Mouse (Mus musculus): ENCODE results near the gene Flrt2. TPM values are rescaled to one million over a fixed set of nuclear protein-coding genes. Genes with fewer than 3 reads are reported as not detected.
A peak's percentile ranks its signal among the peaks of the same experiment; 100 is the strongest.

The Flrt2 gene
- polyA plus RNA-seq, 1 experiment from 2014 or later, result 31.0 TPM

GRCm38 (mm10) chr12:95744307-95744706 lies 52.3 kb downstream of the Flrt2 start:
- no peak overlapping the region for H3K4me2 ChIP-seq (ENCODE audit: low read length)
- H3K9ac ChIP-seq (ENCODE audit: low read length), result 0 out of 2 replicates have a peak overlapping the region, but pooled peaks have one; percentile 13
- no peaks in the 10 kb centered on the region for H3K36me3 ChIP-seq (ENCODE audit: control insufficient read depth, insufficient read depth, low read length)
- DNase-seq (ENCODE audit: low spot score), result no peak
- no peaks in the 10 kb centered on the region for H3K9me3 ChIP-seq (replicated peaks; ENCODE audit: control insufficient read depth, low read length)
- no peak overlapping the region for H3K4me3 ChIP-seq (ENCODE audit: low read depth, low read length)
- peak; percentile 15; the same call in 1 of the 2 replicates for ATAC-seq
- no peak overlapping the region for H3K27ac ChIP-seq (ENCODE audit: low read depth, low read length)
- H3K4me1 ChIP-seq (ENCODE audit: control insufficient read depth, insufficient read depth, low read length), result no peaks in the 10 kb centered on the region
- 66% methylated on average over 4 of the region's 4 CpGs for WGBS
- no peaks in the 10 kb centered on the region for H3K27me3 ChIP-seq (replicated peaks; ENCODE audit: control insufficient read depth, insufficient read depth, low read length)

- H3K27me3 ChIP-seq (replicated peaks; ENCODE audit: control insufficient read depth, insufficient read depth, low read length), result no peaks in the 10 kb centered on the region
- no peaks in the 10 kb centered on the region for H3K4me1 ChIP-seq (ENCODE audit: control insufficient read depth, insufficient read depth, low read length)
- no peaks in the 10 kb centered on the region for H3K36me3 ChIP-seq (ENCODE audit: control insufficient read depth, insufficient read depth, low read length)
- no peak overlapping the region for H3K4me3 ChIP-seq (ENCODE audit: low read depth, low read length)
- WGBS, result 73% methylated on average over 10 of the region's 10 CpGs
- H3K9ac ChIP-seq (ENCODE audit: low read length), result no peak overlapping the region
- H3K27ac ChIP-seq (ENCODE audit: low read depth, low read length), result no peak overlapping the region
- H3K4me2 ChIP-seq (ENCODE audit: low read length), result no peak overlapping the region
- no peak for ATAC-seq
- DNase-seq (ENCODE audit: low spot score), result no peak
- H3K9me3 ChIP-seq (replicated peaks; ENCODE audit: control insufficient read depth, low read length), result no peaks in the 10 kb centered on the region
Measured at GRCm38 (mm10) chr12:95746856-95747579, 55.0 kb downstream of the Flrt2 start.

DNA sequence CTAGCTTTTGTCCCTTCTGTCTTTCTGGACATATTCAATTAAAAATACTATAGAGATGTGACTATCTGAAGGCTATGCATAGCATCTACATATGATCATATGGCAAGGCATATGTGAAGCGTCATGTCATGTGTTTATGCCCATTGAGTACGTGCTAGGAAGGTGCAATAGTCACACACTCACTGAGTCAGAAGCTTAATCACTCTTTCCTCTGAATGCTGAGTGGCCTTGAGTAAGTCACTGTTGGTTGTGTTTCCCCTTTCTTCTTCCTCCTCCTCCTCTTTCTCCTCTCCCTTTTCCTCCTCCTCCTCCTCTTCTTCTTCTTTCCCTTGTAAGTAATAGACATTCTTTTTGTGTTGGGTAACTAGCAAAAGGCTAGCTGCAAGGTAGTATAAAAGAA lies 56.7 kb downstream of the Flrt2 start:
- H3K36me3 ChIP-seq (ENCODE audit: control insufficient read depth, insufficient read depth, low read length), result no peaks in the 10 kb centered on the region
- DNase-seq (ENCODE audit: low spot score) (no peak), ATAC-seq (no peak)
- H3K4me2 ChIP-seq (ENCODE audit: low read length), result no peak overlapping the region
- no peak overlapping the region for H3K9ac ChIP-seq (ENCODE audit: low read length)
- H3K27ac ChIP-seq (ENCODE audit: low read depth, low read length), result no peak overlapping the region
- no peaks in the 10 kb centered on the region for H3K27me3 ChIP-seq (replicated peaks; ENCODE audit: control insufficient read depth, insufficient read depth, low read length)
- WGBS, result 88% methylated on average over 2 of the region's 2 CpGs
- no peak overlapping the region for H3K4me3 ChIP-seq (ENCODE audit: low read depth, low read length)
- H3K9me3 ChIP-seq (replicated peaks; ENCODE audit: control insufficient read depth, low read length), result no peaks in the 10 kb centered on the region
- no peaks in the 10 kb centered on the region for H3K4me1 ChIP-seq (ENCODE audit: control insufficient read depth, insufficient read depth, low read length)

- no peaks in the 10 kb centered on the region for H3K9me3 ChIP-seq (replicated peaks; ENCODE audit: control insufficient read depth, low read length)
- H3K4me3 ChIP-seq (ENCODE audit: low read depth, low read length), result no peak overlapping the region
- ATAC-seq, result no peak
- no peaks in the 10 kb centered on the region for H3K27me3 ChIP-seq (replicated peaks; ENCODE audit: control insufficient read depth, insufficient read depth, low read length)
- H3K4me1 ChIP-seq (ENCODE audit: control insufficient read depth, insufficient read depth, low read length), result no peaks in the 10 kb centered on the region
- H3K9ac ChIP-seq (ENCODE audit: low read length), result no peak overlapping the region
- no peak overlapping the region for H3K27ac ChIP-seq (ENCODE audit: low read depth, low read length)
- no peaks in the 10 kb centered on the region for H3K36me3 ChIP-seq (ENCODE audit: control insufficient read depth, insufficient read depth, low read length)
- DNase-seq (ENCODE audit: low spot score), result no peak
- H3K4me2 ChIP-seq (ENCODE audit: low read length), result no peak overlapping the region
- WGBS, result 92% methylated on average over 2 of the region's 2 CpGs
Measured at GRCm38 (mm10) chr12:95749248-95749647, 57.2 kb downstream of the Flrt2 start.

GRCm38 (mm10) chr12:95759212-95759746 lies 67.3 kb downstream of the Flrt2 start:
- H3K27me3 ChIP-seq (replicated peaks; ENCODE audit: control insufficient read depth, insufficient read depth, low read length), result no peaks in the 10 kb centered on the region
- H3K4me3 ChIP-seq (ENCODE audit: low read depth, low read length), result no peak overlapping the region
- H3K4me2 ChIP-seq (ENCODE audit: low read length), result no peak overlapping the region
- H3K9ac ChIP-seq (ENCODE audit: low read length), result no peak overlapping the region
- H3K4me1 ChIP-seq (ENCODE audit: control insufficient read depth, insufficient read depth, low read length), result no peaks in the 10 kb centered on the region
- ATAC-seq (no peak), DNase-seq (ENCODE audit: low spot score) (no peak)
- WGBS, result 94% methylated on average over 5 of the region's 5 CpGs
- H3K27ac ChIP-seq (ENCODE audit: low read depth, low read length), result no peak overlapping the region
- no peaks in the 10 kb centered on the region for H3K36me3 ChIP-seq (ENCODE audit: control insufficient read depth, insufficient read depth, low read length)
- H3K9me3 ChIP-seq (replicated peaks; ENCODE audit: control insufficient read depth, low read length), result no peaks in the 10 kb centered on the region

DNA sequence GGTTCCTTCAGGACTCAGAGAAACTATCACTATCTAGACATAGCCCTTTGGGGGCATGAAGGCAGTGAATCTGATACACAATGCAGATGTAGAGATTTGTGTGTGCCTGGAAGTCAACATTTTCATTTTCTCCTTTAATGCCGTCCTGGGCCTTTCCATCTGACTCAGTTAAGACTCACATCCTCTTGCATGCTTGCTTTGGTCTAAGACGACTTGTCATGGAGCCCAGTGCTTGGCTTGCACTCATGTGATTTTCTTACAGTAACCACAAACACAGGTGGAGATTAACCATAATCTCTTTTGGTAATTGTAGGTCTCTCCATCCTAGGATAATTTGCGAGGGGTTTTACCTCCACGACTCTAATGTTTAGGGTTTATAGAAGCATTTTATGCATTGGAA lies 73.2 kb downstream of the Flrt2 start:
- Histone ChIP-seq H3K4me3 (ENCODE audit: low read depth, low read length) (no peak overlapping the region), H3K4me1 (ENCODE audit: control insufficient read depth, insufficient read depth, low read length) (no peaks in the 10 kb centered on the region), H3K27ac (ENCODE audit: low read depth, low read length) (no peak overlapping the region), H3K9ac (ENCODE audit: low read length) (no peak overlapping the region), H3K9me3 (replicated peaks; ENCODE audit: control insufficient read depth, low read length) (no peaks in the 10 kb centered on the region), H3K4me2 (ENCODE audit: low read length) (no peak overlapping the region), H3K27me3 (replicated peaks; ENCODE audit: control insufficient read depth, insufficient read depth, low read length) (no peaks in the 10 kb centered on the region), H3K36me3 (ENCODE audit: control insufficient read depth, insufficient read depth, low read length) (no peaks in the 10 kb centered on the region)
- ATAC-seq, result no peak
- 89% methylated on average over 4 of the region's 4 CpGs for WGBS
- DNase-seq (ENCODE audit: low spot score), result no peak

DNA sequence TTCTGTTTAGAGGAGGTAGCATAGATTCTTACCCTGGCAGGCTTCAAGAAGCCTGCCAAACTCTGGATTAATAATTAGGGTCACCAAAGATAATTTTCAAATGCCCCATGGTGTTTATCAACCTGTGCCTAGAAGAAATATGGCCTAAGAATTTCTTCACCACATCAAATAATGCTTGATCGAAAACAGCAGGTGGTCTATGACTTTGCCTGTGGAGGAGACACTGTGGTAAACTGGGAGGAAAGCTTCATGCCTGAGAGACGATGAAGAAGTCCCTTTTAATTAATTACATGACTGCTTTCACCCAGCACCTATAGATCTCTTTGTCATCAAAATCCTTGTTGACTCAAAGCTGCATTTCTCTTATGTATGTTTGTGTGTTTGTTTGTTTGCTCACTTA lies 77.0 kb downstream of the Flrt2 start:
- H3K9ac ChIP-seq (ENCODE audit: low read length), result no peak overlapping the region
- no peak overlapping the region for H3K27ac ChIP-seq (ENCODE audit: low read depth, low read length)
- DNase-seq (ENCODE audit: low spot score) (no peak), ATAC-seq (no peak)
- H3K27me3 ChIP-seq (replicated peaks; ENCODE audit: control insufficient read depth, insufficient read depth, low read length), result no peaks in the 10 kb centered on the region
- H3K4me2 ChIP-seq (ENCODE audit: low read length), result no peak overlapping the region
- no peaks in the 10 kb centered on the region for H3K4me1 ChIP-seq (ENCODE audit: control insufficient read depth, insufficient read depth, low read length)
- H3K36me3 ChIP-seq (ENCODE audit: control insufficient read depth, insufficient read depth, low read length), result no peaks in the 10 kb centered on the region
- WGBS, result 86% methylated on average over 2 of the region's 2 CpGs
- H3K4me3 ChIP-seq (ENCODE audit: low read depth, low read length), result no peak overlapping the region
- H3K9me3 ChIP-seq (replicated peaks; ENCODE audit: control insufficient read depth, low read length), result no peaks in the 10 kb centered on the region

DNA sequence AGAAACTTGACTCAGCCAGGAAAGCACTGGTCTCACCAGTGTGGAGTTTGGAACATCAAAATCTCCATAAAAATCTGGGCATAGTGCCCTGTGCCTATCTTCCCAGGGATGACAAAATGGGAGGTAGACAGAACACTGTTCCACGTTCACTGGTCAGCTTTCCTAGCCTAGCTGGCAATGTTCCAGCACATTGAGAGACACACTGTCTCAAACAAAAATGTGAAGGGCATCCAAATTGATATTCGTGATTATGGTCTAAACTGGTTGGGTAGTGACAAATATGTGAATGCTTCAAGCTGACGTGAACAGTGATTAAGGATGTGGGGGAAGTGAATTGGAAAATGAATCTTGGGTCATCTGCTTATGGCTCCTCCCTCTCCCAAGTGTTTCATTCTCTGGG lies 78.2 kb downstream of the Flrt2 start:
- 74% methylated on average over 3 of the region's 3 CpGs for WGBS
- no peaks in the 10 kb centered on the region for H3K27me3 ChIP-seq (replicated peaks; ENCODE audit: control insufficient read depth, insufficient read depth, low read length)
- H3K36me3 ChIP-seq (ENCODE audit: control insufficient read depth, insufficient read depth, low read length), result no peaks in the 10 kb centered on the region
- ATAC-seq, result no peak
- no peak overlapping the region for H3K9ac ChIP-seq (ENCODE audit: low read length)
- no peaks in the 10 kb centered on the region for H3K4me1 ChIP-seq (ENCODE audit: control insufficient read depth, insufficient read depth, low read length)
- no peak for DNase-seq (ENCODE audit: low spot score)
- no peak overlapping the region for H3K4me2 ChIP-seq (ENCODE audit: low read length)
- no peak overlapping the region for H3K4me3 ChIP-seq (ENCODE audit: low read depth, low read length)
- no peak overlapping the region for H3K27ac ChIP-seq (ENCODE audit: low read depth, low read length)
- H3K9me3 ChIP-seq (replicated peaks; ENCODE audit: control insufficient read depth, low read length), result no peaks in the 10 kb centered on the region

DNA sequence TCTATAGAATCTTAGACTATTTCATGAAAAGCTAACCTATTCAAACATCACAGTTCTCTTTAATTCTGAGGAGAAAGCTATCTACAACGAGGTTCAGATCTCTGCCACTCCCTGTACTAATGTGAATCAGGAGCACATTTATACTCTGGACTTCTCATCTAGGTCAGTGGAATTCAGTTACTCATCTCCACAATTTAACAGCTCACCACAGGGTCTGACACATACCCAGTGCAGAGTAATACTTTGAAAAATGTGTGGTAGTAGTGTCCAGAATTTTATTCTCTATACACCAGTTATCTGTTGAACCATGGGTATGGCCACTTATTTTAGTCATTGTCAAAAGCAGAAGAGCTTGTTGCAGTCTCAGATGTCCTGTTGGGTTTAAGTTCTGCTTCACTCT lies 98.1 kb downstream of the Flrt2 start:
- Histone ChIP-seq H3K27ac (ENCODE audit: low read depth, low read length) (no peak overlapping the region), H3K9me3 (replicated peaks; ENCODE audit: control insufficient read depth, low read length) (no peaks in the 10 kb centered on the region), H3K27me3 (replicated peaks; ENCODE audit: control insufficient read depth, insufficient read depth, low read length) (no peaks in the 10 kb centered on the region), H3K4me3 (ENCODE audit: low read depth, low read length) (no peak overlapping the region), H3K4me2 (ENCODE audit: low read length) (no peak overlapping the region), H3K4me1 (ENCODE audit: control insufficient read depth, insufficient read depth, low read length) (no peaks in the 10 kb centered on the region), H3K9ac (ENCODE audit: low read length) (no peak overlapping the region), H3K36me3 (ENCODE audit: control insufficient read depth, insufficient read depth, low read length) (no peaks in the 10 kb centered on the region)
- DNase-seq (ENCODE audit: low spot score) (no peak), ATAC-seq (no peak)
- WGBS, result 67% methylated on average over 1 of the region's 1 CpGs

All from forebrain, embryonic 14.5 days (tissue).